Mouse (Mus musculus) lung, embryonic 15.5 days (tissue): Measurements from ENCODE around the gene Klc2. TPM values are rescaled to one million over a fixed set of nuclear protein-coding genes. Genes with fewer than 3 reads are reported as not detected.

Experiments
- ATAC-seq: fragments of 200-750 bp; cut with Nextera tagmentation; 2 replicates; pipeline ENCODE4 v1.8.0; 2017; ENCODE audit warnings: moderate number of reproducible peaks, borderline replicate concordance; ENCODE audit not compliant: low FRiP score, low TSS enrichment; ENCODE audit errors: extremely low read depth
- H3K27ac ChIP-seq: fragments of 300-500 bp; sonication (generic); 2 replicates; pipeline ENCODE4 v1.5.1; 2015; ENCODE audit warnings: moderate library complexity, mild to moderate bottlenecking, inconsistent platforms
- H3K27me3 ChIP-seq: fragments of 300-500 bp; sonication (generic); 2 replicates; pipeline ENCODE4 v1.6.1; 2015; ENCODE audit warnings: inconsistent platforms
- H3K36me3 ChIP-seq: fragments of 300-500 bp; sonication (generic); 2 replicates; pipeline ENCODE4 v1.6.1; 2015; ENCODE audit warnings: inconsistent platforms
- H3K4me1 ChIP-seq: fragments of 300-500 bp; sonication (generic); 2 replicates; pipeline ENCODE4 v1.6.1; 2015; ENCODE audit warnings: inconsistent platforms
- H3K4me2 ChIP-seq: fragments of 300-500 bp; sonication (generic); 2 replicates; pipeline ENCODE4 v1.6.1; 2015; ENCODE audit warnings: inconsistent platforms, mild to moderate bottlenecking, moderate library complexity
- H3K4me3 ChIP-seq: fragments of 300-500 bp; sonication (generic); 2 replicates; pipeline ENCODE4 v1.5.1; 2015; ENCODE audit warnings: mild to moderate bottlenecking, inconsistent platforms
- H3K9ac ChIP-seq: fragments of 300-500 bp; sonication (generic); 2 replicates; pipeline ENCODE4 v1.6.1; 2015; ENCODE audit warnings: inconsistent platforms
- H3K9me3 ChIP-seq: fragments of 300-500 bp; sonication (generic); 2 replicates; pipeline ENCODE4 v1.6.1; 2016; ENCODE audit warnings: inconsistent platforms
- WGBS: fragments of 180-500 bp; shearing (Covaris S2); methylation state at CpG from one replicate; pipeline ENCODE4 v1.1.7; 2015; 5-methylcytosine and 5-hydroxymethylcytosine counted together
- polyA plus RNA-seq: library from polyadenylated mRNA; unstranded; fragments of >200 nt; fragmentation: Nextera tagmentation; extraction: Ambion mirVana; gene quantifications from 2 replicates; pipeline ENCODE4 v1.2.1, GENCODE M21; 2015

Gene Klc2
- polyA plus RNA-seq, 1 experiment from 2014 or later: 19.4 TPM

DNA sequence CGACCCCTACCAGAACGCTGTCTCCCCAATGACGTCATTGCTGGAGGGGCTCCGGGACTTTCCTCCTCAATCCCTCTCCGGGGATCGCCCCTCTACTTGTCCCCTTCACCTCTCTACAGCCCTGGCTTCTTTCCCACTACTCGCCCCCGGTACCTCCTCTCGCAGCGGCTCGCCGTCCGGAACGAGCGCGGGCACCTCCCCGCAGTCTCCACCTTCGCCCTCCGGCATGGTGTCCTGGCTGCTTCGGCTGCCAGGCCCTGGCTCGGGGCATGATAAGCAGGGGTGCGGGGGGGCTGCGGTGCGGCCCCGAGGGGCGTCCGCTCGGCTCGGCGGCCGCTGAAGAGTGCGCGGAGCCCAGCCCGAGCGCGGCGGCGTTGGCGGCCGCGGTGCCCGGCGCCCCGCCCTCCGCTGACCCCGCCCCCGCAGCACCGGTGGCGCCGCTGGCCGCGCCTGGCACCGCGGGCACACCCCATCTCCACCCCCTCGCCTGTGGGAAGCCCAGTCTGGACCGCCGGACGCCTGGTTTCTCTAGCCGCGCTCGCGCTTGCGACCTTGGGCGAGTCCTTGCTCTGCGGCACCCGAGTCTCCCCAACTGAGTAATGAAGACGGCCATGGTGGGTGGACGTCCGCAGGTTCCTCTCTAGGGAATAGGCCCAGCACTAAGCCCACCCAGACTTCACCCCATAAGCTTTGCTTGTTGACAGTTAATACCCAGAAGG, 33.1 kb downstream of the Klc2 start, which contains the start of gene Tmem151a:
TSS of gene Tmem151a (minus strand) at position 387 of the 719 bp plus-strand sequence.
- Histone ChIP-seq H3K9ac (no peak within 1 kb of the TSS), H3K4me3 (peak within 1 kb of the TSS; percentile 47), H3K27ac (no peak within 1 kb of the TSS), H3K4me2 (peak within 1 kb of the TSS; percentile 79), H3K27me3 (peaks cover 63% of the 10 kb centered on the region), H3K9me3 (no peaks in the 10 kb centered on the region), H3K36me3 (0 out of 2 replicates have a peak, but pooled peaks cover under 1% of the 10 kb centered on the region), H3K4me1 (peaks cover 25% of the 10 kb centered on the region)
- ATAC-seq: no peak
- under 1% methylated on average over 59 of the region's 69 CpGs for WGBS

DNA sequence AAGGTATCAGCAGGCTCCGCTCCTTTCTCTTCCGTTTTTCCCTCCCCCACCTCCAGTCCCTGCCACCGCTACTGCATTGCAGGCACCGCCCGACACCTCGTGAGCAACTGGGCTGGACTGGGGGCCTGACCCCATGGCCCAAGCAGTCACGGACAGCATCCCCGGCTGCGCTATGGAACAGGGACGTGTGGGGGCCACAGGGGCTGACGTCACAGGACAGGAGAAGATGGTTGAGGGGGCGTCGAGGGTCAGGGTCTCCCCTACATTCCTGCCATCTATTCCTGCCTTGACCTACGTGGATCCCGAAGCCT, 33.6 kb downstream of the Klc2 start:
- no peak for ATAC-seq
- peaks cover 68% of the 10 kb centered on the region for H3K27me3 ChIP-seq
- peak overlapping the region; percentile 79 for H3K4me2 ChIP-seq
- no peak overlapping the region for H3K27ac ChIP-seq
- no peaks in the 10 kb centered on the region for H3K9me3 ChIP-seq
- WGBS: 4% methylated on average over 15 of the region's 15 CpGs
- H3K9ac ChIP-seq: no peak overlapping the region
- no peaks in the 10 kb centered on the region for H3K36me3 ChIP-seq
- peak overlapping the region; percentile 47 for H3K4me3 ChIP-seq
- peaks cover 25% of the 10 kb centered on the region for H3K4me1 ChIP-seq

- 57% methylated on average over 3 of the region's 3 CpGs for WGBS
- ATAC-seq: no peak
- H3K4me1 ChIP-seq: peaks cover 21% of the 10 kb centered on the region
- no peaks in the 10 kb centered on the region for H3K9me3 ChIP-seq
- no peak overlapping the region for H3K9ac ChIP-seq
- no peak overlapping the region for H3K27ac ChIP-seq
- H3K27me3 ChIP-seq: peaks cover 70% of the 10 kb centered on the region
- H3K36me3 ChIP-seq: no peaks in the 10 kb centered on the region
- H3K4me3 ChIP-seq: peak overlapping the region; percentile 47; the same call in 1 of the 2 replicates
- no peak overlapping the region for H3K4me2 ChIP-seq
Measured at GRCm38 (mm10) chr19:5083961-5084833, 34.2 kb downstream of the Klc2 start.

DNA sequence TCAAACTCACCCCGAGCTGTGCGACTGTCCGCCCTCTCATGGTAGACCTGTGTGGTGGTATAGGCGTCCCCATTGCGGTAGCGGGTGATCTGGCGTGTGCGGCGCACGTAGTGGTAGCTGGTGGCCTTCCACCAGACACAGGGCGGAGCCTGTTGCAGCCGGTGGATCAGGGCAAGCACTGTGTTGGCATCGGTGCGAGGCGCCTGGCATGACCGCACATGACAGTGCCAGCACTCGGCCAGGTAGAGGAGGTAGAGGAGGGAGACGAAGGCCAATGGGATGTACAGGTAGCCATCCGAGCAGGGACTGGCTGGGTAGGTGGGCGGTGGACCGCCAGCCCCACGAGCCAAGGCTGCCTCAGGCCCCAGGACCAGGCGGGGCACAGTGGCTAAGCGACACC, 35.8 kb downstream of the Klc2 start:
- Histone ChIP-seq H3K4me1 (peaks cover 15% of the 10 kb centered on the region), H3K9me3 (no peaks in the 10 kb centered on the region), H3K9ac (no peak overlapping the region), H3K4me2 (no peak overlapping the region), H3K4me3 (no peak overlapping the region), H3K27me3 (peaks cover 72% of the 10 kb centered on the region), H3K36me3 (no peaks in the 10 kb centered on the region), H3K27ac (no peak overlapping the region)
- 58% methylated on average over 24 of the region's 24 CpGs for WGBS
- ATAC-seq: no peak

- Histone ChIP-seq H3K4me1 (peaks cover 10% of the 10 kb centered on the region; the same call in 1 of the 2 replicates), H3K4me3 (no peak overlapping the region), H3K36me3 (no peaks in the 10 kb centered on the region), H3K9ac (no peak overlapping the region), H3K27ac (no peak overlapping the region), H3K27me3 (peaks cover 72% of the 10 kb centered on the region), H3K4me2 (no peak overlapping the region), H3K9me3 (no peaks in the 10 kb centered on the region)
- no peak for ATAC-seq
- WGBS: 57% methylated on average over 18 of the region's 18 CpGs
Measured at GRCm38 (mm10) chr19:5082005-5082404, 36.4 kb downstream of the Klc2 start.

DNA sequence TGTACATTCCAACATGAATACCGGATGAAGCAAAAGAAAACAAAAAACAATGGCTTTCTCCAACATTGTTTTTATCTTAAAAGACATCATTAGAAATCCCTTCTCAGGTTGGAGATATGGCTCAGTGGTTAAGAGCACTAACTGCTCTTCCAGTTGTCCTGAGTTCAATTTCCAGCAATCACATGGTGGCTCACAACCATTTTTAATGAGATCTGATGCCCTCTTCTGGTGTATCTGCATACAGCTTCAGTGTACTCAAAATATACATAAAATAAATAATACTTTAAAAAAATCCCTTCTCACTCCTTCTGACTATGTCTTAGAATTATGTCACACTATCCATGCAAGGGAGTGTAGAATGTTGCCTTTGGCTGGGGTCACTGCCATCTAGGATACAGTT, 39.1 kb downstream of the Klc2 start:
- 87% methylated on average over 1 of the region's 1 CpGs for WGBS
- Histone ChIP-seq H3K4me3 (no peak overlapping the region), H3K4me2 (no peak overlapping the region), H3K36me3 (no peaks in the 10 kb centered on the region), H3K4me1 (no peaks in the 10 kb centered on the region), H3K27me3 (peaks cover 49% of the 10 kb centered on the region), H3K27ac (no peak overlapping the region), H3K9ac (no peak overlapping the region), H3K9me3 (no peaks in the 10 kb centered on the region)
- ATAC-seq: no peak

DNA sequence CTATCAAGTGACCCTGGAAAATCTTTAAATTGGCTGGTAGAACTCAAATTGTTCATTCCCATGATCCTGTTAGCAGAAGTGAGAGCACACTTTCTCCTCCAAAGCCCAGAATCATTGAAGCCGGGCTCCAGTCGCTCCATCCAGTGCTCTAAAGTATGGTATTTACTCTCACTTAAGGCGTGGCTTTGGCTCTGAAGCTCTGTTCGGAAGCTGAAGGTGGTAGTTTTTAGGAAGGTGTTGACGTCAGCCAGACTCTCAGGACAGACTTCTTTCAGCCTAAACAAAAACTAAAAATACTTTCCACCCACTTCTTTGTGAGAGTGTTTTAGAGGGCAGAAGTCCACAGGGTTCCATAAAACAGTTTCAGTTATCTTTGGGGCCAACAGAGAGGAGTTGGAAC, 44.8 kb downstream of the Klc2 start:
- H3K27ac ChIP-seq: no peak overlapping the region
- no peak for ATAC-seq
- H3K9ac ChIP-seq: 0 out of 2 replicates have a peak overlapping the region, but pooled peaks have one; percentile 10
- H3K36me3 ChIP-seq: no peaks in the 10 kb centered on the region
- H3K4me3 ChIP-seq: no peak overlapping the region
- H3K4me1 ChIP-seq: peaks cover 35% of the 10 kb centered on the region
- H3K9me3 ChIP-seq: no peaks in the 10 kb centered on the region
- 33% methylated on average over 5 of the region's 5 CpGs for WGBS
- 0 out of 2 replicates have a peak overlapping the region, but pooled peaks have one; percentile 87 for H3K4me2 ChIP-seq
- peaks cover 36% of the 10 kb centered on the region for H3K27me3 ChIP-seq

GRCm38 (mm10) chr19:5073028-5073427, 45.3 kb downstream of the Klc2 start:
- 2% methylated on average over 15 of the region's 15 CpGs for WGBS
- H3K4me1 ChIP-seq: peaks cover 40% of the 10 kb centered on the region

GRCm38 (mm10) chr19:5072389-5073019, 45.9 kb downstream of the Klc2 start:
- 2% methylated on average over 20 of the region's 20 CpGs for WGBS
- Histone ChIP-seq H3K4me3 (peak overlapping the region; percentile 62), H3K4me2 (peak overlapping the region; percentile 87), H3K27me3 (peaks cover 41% of the 10 kb centered on the region), H3K4me1 (peaks cover 44% of the 10 kb centered on the region), H3K27ac (peak overlapping the region; percentile 88), H3K36me3 (no peaks in the 10 kb centered on the region), H3K9ac (0 out of 2 replicates have a peak overlapping the region, but pooled peaks have one; percentile 65), H3K9me3 (no peaks in the 10 kb centered on the region)
- ATAC-seq: peak; percentile 29

More at GRCm38 (mm10) chr19:5073028-5073427, 45.3 kb downstream of the Klc2 start:
- Histone ChIP-seq H3K9ac (no peak overlapping the region), H3K9me3 (no peaks in the 10 kb centered on the region), H3K4me3 (peak overlapping the region; percentile 62), H3K36me3 (no peaks in the 10 kb centered on the region), H3K27me3 (peaks cover 38% of the 10 kb centered on the region), H3K4me2 (peak overlapping the region; percentile 87), H3K27ac (peak overlapping the region; percentile 88; the same call in 1 of the 2 replicates)
- no peak for ATAC-seq

GRCm38 (mm10) chr19:5071545-5072369, 46.6 kb downstream of the Klc2 start:
- H3K4me1 ChIP-seq: peaks cover 52% of the 10 kb centered on the region
- no peaks in the 10 kb centered on the region for H3K36me3 ChIP-seq
- no peaks in the 10 kb centered on the region for H3K9me3 ChIP-seq
- H3K4me2 ChIP-seq: peak overlapping the region; percentile 87
- ATAC-seq: peak; percentile 80
- H3K4me3 ChIP-seq: peak overlapping the region; percentile 62
- H3K27ac ChIP-seq: peak overlapping the region; percentile 88
- peaks cover 49% of the 10 kb centered on the region for H3K27me3 ChIP-seq
- peak overlapping the region; percentile 65 for H3K9ac ChIP-seq
- under 1% methylated on average over 40 of the region's 40 CpGs for WGBS

DNA sequence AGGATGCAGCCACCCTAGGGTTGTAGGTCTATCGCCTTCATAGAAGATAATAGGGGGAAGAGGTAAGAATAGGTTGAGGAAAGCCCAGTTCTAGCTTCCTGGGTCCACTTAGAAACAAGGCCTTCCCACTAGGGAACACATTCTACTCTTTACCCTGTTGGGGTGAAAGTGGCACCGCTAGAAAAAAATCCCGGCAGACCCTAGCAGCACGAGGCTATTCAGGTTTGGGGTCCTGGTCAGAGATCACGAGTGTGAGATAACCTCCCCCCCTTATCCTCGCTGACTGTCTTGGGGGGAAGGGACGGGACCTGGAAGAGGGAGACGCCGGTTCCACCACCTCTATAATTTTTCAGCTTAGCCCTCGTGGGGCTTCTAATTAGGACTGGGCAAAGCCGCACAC, 47.3 kb downstream of the Klc2 start:
- Histone ChIP-seq H3K4me1 (peaks cover 55% of the 10 kb centered on the region), H3K4me3 (peak overlapping the region; percentile 62), H3K9me3 (no peaks in the 10 kb centered on the region), H3K4me2 (peak overlapping the region; percentile 87), H3K36me3 (no peaks in the 10 kb centered on the region), H3K27ac (peak overlapping the region; percentile 88), H3K27me3 (peaks cover 50% of the 10 kb centered on the region), H3K9ac (peak overlapping the region; percentile 65)
- WGBS: 6% methylated on average over 11 of the region's 11 CpGs
- ATAC-seq: no peak
